23 mouse cellular contexts compared by ENCODE assay signal in genomic region chr8:107430821-107431220, GRCm38 (mm10). TPM values are rescaled to one million over a fixed set of nuclear protein-coding genes. Genes with fewer than 3 reads are reported as not detected.
A peak's percentile ranks its signal among the peaks of the same experiment; 100 is the strongest.
DNase-seq lines count a peak whose midpoint lies in the region; ATAC-seq and TF ChIP-seq lines count a peak whose summit lies in the region.
"Had no signal": no experiment of that assay in that cellular context is flagged by ENCODE, and none has a peak within 500 bp of the region (broad histone marks: within the 10 kb centered on the region; RNA-seq: fewer than 3 reads in every experiment).

No protein-coding gene starts in this region.

- TF ChIP-seq CTCF in kidney, adult 2 months (conservative IDR thresholded peaks at IDR 0.05; ENCODE audit: insufficient read depth, insufficient read length, low read depth, low read length), result no peak
- TF ChIP-seq CTCF in liver, adult 2 months (IDR thresholded peaks at IDR 0.05; ENCODE audit: low read depth, low read length), result no peak

- ATAC-seq in kidney, embryonic 14.5 days (ENCODE audit: low FRiP score, low TSS enrichment), result no peak
- ATAC-seq in liver, embryonic 11.5 days (replicated peaks; ENCODE audit: low FRiP score), result no peak
- ATAC-seq: CD4-positive, CD25-positive, alpha-beta regulatory T cell, adult 4 months; forebrain, embryonic 14.5 days; forebrain, postnatal 0 days had no signal

- peak; percentile 86 for DNase-seq in kidney, adult 2 months
- peak; percentile 76 for DNase-seq in liver, adult 2 months (ENCODE audit: extremely low read depth, low read depth, low spot score)
- no peak for DNase-seq in liver, embryonic 11.5 days (ENCODE audit: low spot score)
- DNase-seq in kidney, postnatal 25 days, result peak; percentile 43 to 78
- peak; percentile 42 for DNase-seq in yolk sac, embryonic 10.5 days (ENCODE audit: low spot score)
- no peak for DNase-seq in ovary, postnatal 14 days (ENCODE audit: low spot score)
- DNase-seq: adrenal gland, adult 2 months; adrenal gland, postnatal 14 days; cerebellum, adult 11 months; cerebellum, adult 2 months; cerebellum, adult 9-11 months; cerebellum, postnatal 25 days; forebrain, postnatal 0 days; gastrocnemius, adult 2 months; gastrocnemius, postnatal 14 days; heart, adult 11 months had no signal

- peaks cover 5% of the 10 kb centered on the region; the same call in 1 of the 2 replicates for H3K4me1 ChIP-seq in kidney, adult 2 months (ENCODE audit: control insufficient read depth, insufficient read depth, low read length)
- H3K4me1 ChIP-seq in kidney, embryonic 14.5 days (ENCODE audit: control insufficient read depth, insufficient read depth, low read length), result 0 out of 2 replicates have a peak, but pooled peaks cover 4% of the 10 kb centered on the region
- peaks cover 6% of the 10 kb centered on the region; the same call in 1 of the 2 replicates for H3K4me1 ChIP-seq in liver, adult 2 months (ENCODE audit: control insufficient read depth, insufficient read depth, low read length)
- H3K4me1 ChIP-seq in liver, embryonic 11.5 days (replicated peaks; ENCODE audit: control insufficient read depth, insufficient read depth, low read length), result peaks cover 5% of the 10 kb centered on the region; the same call in 1 of the 2 replicates
- H3K4me1 ChIP-seq: embryonic facial prominence, embryonic 12.5 days had no signal

- peak overlapping the region; percentile 53; the same call in 1 of the 2 replicates for H3K27ac ChIP-seq in kidney, adult 2 months (ENCODE audit: insufficient read depth, low read depth, low read length)
- H3K27ac ChIP-seq in kidney, embryonic 14.5 days (ENCODE audit: low read depth, low read length), result no peak overlapping the region
- no peak overlapping the region for H3K27ac ChIP-seq in liver, adult 2 months (replicated peaks; ENCODE audit: insufficient read depth, low read depth, low read length)
- no peak overlapping the region for H3K27ac ChIP-seq in liver, embryonic 11.5 days (ENCODE audit: low read depth, low read length)
- H3K27ac ChIP-seq: embryonic facial prominence, embryonic 12.5 days; embryonic facial prominence, embryonic 15.5 days; gastrocnemius, adult 2 months; hindbrain, embryonic 12.5 days had no signal

- no peak for TF ChIP-seq POLR2A in kidney, adult 2 months (IDR thresholded peaks at IDR 0.05; ENCODE audit: low read depth, low read length)
- TF ChIP-seq POLR2A in liver, adult 2 months (IDR thresholded peaks at IDR 0.05; ENCODE audit: extremely low read depth, insufficient read depth, low read length), result no peak

- no peaks in the 10 kb centered on the region for H3K36me3 ChIP-seq in kidney, adult 2 months (ENCODE audit: control insufficient read depth, insufficient read depth, low read length)
- H3K36me3 ChIP-seq in kidney, embryonic 14.5 days (ENCODE audit: control insufficient read depth, insufficient read depth, low read length), result no peaks in the 10 kb centered on the region
- no peaks in the 10 kb centered on the region for H3K36me3 ChIP-seq in liver, adult 2 months (ENCODE audit: control insufficient read depth, insufficient read depth, low read length)
- H3K36me3 ChIP-seq in liver, embryonic 11.5 days (ENCODE audit: control insufficient read depth, insufficient read depth, low read length), result no peaks in the 10 kb centered on the region
- H3K36me3 ChIP-seq: embryonic facial prominence, embryonic 12.5 days; embryonic facial prominence, embryonic 15.5 days; hindbrain, embryonic 12.5 days had no signal

- H3K27me3 ChIP-seq in kidney, adult 2 months (replicated peaks; ENCODE audit: control insufficient read depth, insufficient read depth, low read length), result no peaks in the 10 kb centered on the region
- no peaks in the 10 kb centered on the region for H3K27me3 ChIP-seq in kidney, embryonic 14.5 days (ENCODE audit: control insufficient read depth, insufficient read depth, low read length)
- no peaks in the 10 kb centered on the region for H3K27me3 ChIP-seq in liver, adult 2 months (ENCODE audit: control insufficient read depth, insufficient read depth, low read length)
- no peaks in the 10 kb centered on the region for H3K27me3 ChIP-seq in liver, embryonic 11.5 days (replicated peaks; ENCODE audit: control insufficient read depth, insufficient read depth, low read length)
- H3K27me3 ChIP-seq: embryonic facial prominence, embryonic 12.5 days; embryonic facial prominence, embryonic 15.5 days; hindbrain, embryonic 12.5 days had no signal

- H3K4me3 ChIP-seq in kidney, adult 2 months (ENCODE audit: insufficient read depth, low read depth, low read length), result no peak overlapping the region
- H3K4me3 ChIP-seq in kidney, embryonic 14.5 days (ENCODE audit: low read length), result no peak overlapping the region
- no peak overlapping the region for H3K4me3 ChIP-seq in liver, adult 2 months (ENCODE audit: insufficient read depth, low read depth, low read length)
- no peak overlapping the region for H3K4me3 ChIP-seq in liver, embryonic 11.5 days (ENCODE audit: low read depth, low read length)
- H3K4me3 ChIP-seq: embryonic facial prominence, embryonic 12.5 days; embryonic facial prominence, embryonic 15.5 days; gastrocnemius, adult 2 months; hindbrain, embryonic 12.5 days had no signal

- no peaks in the 10 kb centered on the region for H3K79me2 ChIP-seq in liver, adult 2 months (ENCODE audit: control insufficient read depth, insufficient read depth, low read length)

- WGBS in kidney, adult 2 months, result 51% methylated on average over 8 of the region's 8 CpGs
- WGBS in kidney, embryonic 14.5 days, result 72% methylated on average over 8 of the region's 8 CpGs
- 38% methylated on average over 8 of the region's 8 CpGs for WGBS in liver, adult 2 months
- 78% methylated on average over 8 of the region's 8 CpGs for WGBS in liver, embryonic 11.5 days

- no peaks in the 10 kb centered on the region for H3K9me3 ChIP-seq in kidney, embryonic 14.5 days (ENCODE audit: control insufficient read depth, low read length)
- no peaks in the 10 kb centered on the region for H3K9me3 ChIP-seq in liver, embryonic 11.5 days (ENCODE audit: control insufficient read depth, low read length)
- H3K9me3 ChIP-seq: embryonic facial prominence, embryonic 12.5 days; embryonic facial prominence, embryonic 15.5 days; hindbrain, embryonic 12.5 days had no signal

- H3K4me2 ChIP-seq in kidney, embryonic 14.5 days (replicated peaks; ENCODE audit: low read depth, low read length), result no peak overlapping the region
- no peak overlapping the region for H3K4me2 ChIP-seq in liver, embryonic 11.5 days
- H3K4me2 ChIP-seq: embryonic facial prominence, embryonic 12.5 days; embryonic facial prominence, embryonic 15.5 days; heart, embryonic 11.5 days; hindbrain, embryonic 12.5 days had no signal

- H3K9ac ChIP-seq in kidney, embryonic 14.5 days (ENCODE audit: low read depth, low read length), result no peak overlapping the region
- no peak overlapping the region for H3K9ac ChIP-seq in liver, adult 2 months (ENCODE audit: low read depth, low read length)
- H3K9ac ChIP-seq in liver, embryonic 11.5 days (ENCODE audit: low read depth, low read length), result no peak overlapping the region
- H3K9ac ChIP-seq: embryonic facial prominence, embryonic 12.5 days; embryonic facial prominence, embryonic 15.5 days; forebrain, postnatal 0 days; hindbrain, embryonic 12.5 days had no signal

RNA-seq across cellular contexts. Expression of gene Wwp2, which starts 5.3 kb away (rescaled TPM):
- polyA plus RNA-seq in kidney, adult 2 months (2012; rRNA removed), result 44.0 and 46.3 TPM in 2 replicates
- 34.8 and 43.7 TPM in 2 replicates for polyA plus RNA-seq in kidney, embryonic 14.5 days (2014; fragmentation: Nextera tagmentation; extraction: Ambion mirVana)
- total RNA-seq in liver, adult 2 months (2014; rRNA removed), result 11.8 and 14.4 TPM in 2 replicates
- polyA plus RNA-seq in liver, adult 2 months (2012; rRNA removed), result 13.0 and 15.0 TPM in 2 replicates
- 37.6 and 40.2 TPM in 2 replicates for polyA plus RNA-seq in liver, embryonic 11.5 days (2014; fragmentation: Nextera tagmentation; extraction: Ambion mirVana)

RNA-seq across cellular contexts. Expression of gene Nob1, which starts 6.0 kb away (rescaled TPM):
- 23.1 and 25.6 TPM in 2 replicates for polyA plus RNA-seq in kidney, adult 2 months (2012; rRNA removed)
- 84.5 and 85.3 TPM in 2 replicates for polyA plus RNA-seq in kidney, embryonic 14.5 days (2014; fragmentation: Nextera tagmentation; extraction: Ambion mirVana)
- total RNA-seq in liver, adult 2 months (2014; rRNA removed), result 2.4 and 2.8 TPM in 2 replicates
- polyA plus RNA-seq in liver, adult 2 months (2012; rRNA removed), result 11.2 and 14.3 TPM in 2 replicates
- 92.9 and 93.3 TPM in 2 replicates for polyA plus RNA-seq in liver, embryonic 11.5 days (2014; fragmentation: Nextera tagmentation; extraction: Ambion mirVana)

RNA-seq across cellular contexts. Expression of gene Nqo1, which starts 27.8 kb away (rescaled TPM):
- 41.0 and 42.9 TPM in 2 replicates for polyA plus RNA-seq in kidney, adult 2 months (2012; rRNA removed)
- 8.5 and 10.3 TPM in 2 replicates for polyA plus RNA-seq in kidney, embryonic 14.5 days (2014; fragmentation: Nextera tagmentation; extraction: Ambion mirVana)
- 20.0 and 20.6 TPM in 2 replicates for total RNA-seq in liver, adult 2 months (2014; rRNA removed)
- 12.6 and 13.8 TPM in 2 replicates for polyA plus RNA-seq in liver, adult 2 months (2012; rRNA removed)
- 12.5 and 15.9 TPM in 2 replicates for polyA plus RNA-seq in liver, embryonic 11.5 days (2014; fragmentation: Nextera tagmentation; extraction: Ambion mirVana)

Comparison
In these comparisons a context has a peak if more than half of its experiments do, and no peak if none do; other contexts are left out.
1. DNase-seq: peak in kidney, adult 2 months (single experiment), liver, adult 2 months (single experiment), kidney, postnatal 25 days (2 of 2) and yolk sac, embryonic 10.5 days (single experiment); none in liver, embryonic 11.5 days (single experiment) and ovary, postnatal 14 days (single experiment).